Mouse (Mus musculus) forebrain, embryonic 14.5 days (tissue): ENCODE measurements around the gene Sgk1. TPM values are rescaled to one million over a fixed set of nuclear protein-coding genes. Genes with fewer than 3 reads are reported as not detected.

Experiments used
- ATAC-seq: fragments of 200-750 bp; cut with Nextera tagmentation; 2 replicates; pipeline ENCODE4 v1.8.0; 2017; ENCODE audit warnings: mild to moderate bottlenecking, moderate library complexity
- DNase-seq: peaks from one replicate; pipeline ENCODE4 v3.0.0-alpha.2; 2015; ENCODE audit warnings: low spot score
- H3K27ac ChIP-seq: fragments of 300-500 bp; sonication (generic); 2 replicates; pipeline ENCODE4 v1.5.1; 2014; ENCODE audit warnings: low read depth, mild to moderate bottlenecking, control low read depth, low read length, moderate library complexity
- H3K27me3 ChIP-seq: fragments of 300-500 bp; sonication (generic); replicated peaks from 2 replicates; pipeline ENCODE4 v1.6.1; 2014; ENCODE audit warnings: low read length, control low read depth, mixed read lengths; ENCODE audit not compliant: control insufficient read depth, insufficient read depth
- H3K36me3 ChIP-seq: fragments of 300-500 bp; sonication (generic); 2 replicates; pipeline ENCODE4 v1.6.1; 2014; ENCODE audit warnings: low read length, control low read depth; ENCODE audit not compliant: control insufficient read depth, insufficient read depth
- H3K4me1 ChIP-seq: fragments of 300-500 bp; sonication (generic); 2 replicates; pipeline ENCODE4 v1.6.1; 2014; ENCODE audit warnings: antibody characterized with exemption, low read length, control low read depth; ENCODE audit not compliant: control insufficient read depth, insufficient read depth
- H3K4me2 ChIP-seq: fragments of 300-500 bp; sonication (generic); 2 replicates; pipeline ENCODE4 v1.6.1; 2014; ENCODE audit warnings: mild to moderate bottlenecking, control low read depth, low read length
- H3K4me3 ChIP-seq: fragments of 300-500 bp; sonication (generic); 2 replicates; pipeline ENCODE4 v1.5.1; 2014; ENCODE audit warnings: low read depth, low read length, control low read depth
- H3K9ac ChIP-seq: fragments of 300-500 bp; sonication (generic); 2 replicates; pipeline ENCODE4 v1.6.1; 2014; ENCODE audit warnings: mild to moderate bottlenecking, low read length, control low read depth, moderate library complexity
- H3K9me3 ChIP-seq: fragments of 300-500 bp; sonication (generic); replicated peaks from 2 replicates; pipeline ENCODE4 v1.6.1; 2016; ENCODE audit warnings: low read length, control low read depth, mixed read lengths; ENCODE audit not compliant: control insufficient read depth
- WGBS: fragments of 180-500 bp; shearing (Covaris S2); extraction: QIAGEN DNeasy Blood & Tissue Kit; methylation state at CpG from one replicate; pipeline ENCODE4 v1.1.7; 2014; 5-methylcytosine and 5-hydroxymethylcytosine counted together
- polyA plus RNA-seq: library from polyadenylated mRNA; unstranded; fragments of >200 nt; fragmentation: Nextera tagmentation; extraction: Ambion mirVana; gene quantifications from 2 replicates; pipeline ENCODE4 v1.2.1, GENCODE M21; 2014

Sgk1 gene
- polyA plus RNA-seq, 1 experiment from 2014 or later: 26.1 TPM

DNA sequence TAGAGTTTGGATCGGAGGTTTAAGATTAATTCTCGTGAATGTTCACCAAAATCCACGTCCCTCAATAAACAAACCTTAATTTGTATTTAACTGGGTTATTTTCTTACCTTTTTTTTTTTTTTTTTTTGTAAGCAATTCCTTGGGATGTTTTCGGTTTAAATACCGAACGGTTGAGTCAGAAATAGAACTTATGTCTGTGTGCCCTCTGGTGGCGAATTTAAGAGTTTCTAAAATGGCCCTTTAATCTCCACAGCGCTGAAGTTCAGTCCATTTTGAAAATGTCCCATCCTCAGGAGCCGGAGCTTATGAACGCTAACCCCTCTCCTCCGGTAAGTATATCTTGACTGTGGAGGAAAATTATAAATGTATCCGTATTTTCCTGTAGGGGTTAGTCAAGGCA, 113.2 kb downstream of the Sgk1 start:
- WGBS: 11% methylated on average over 12 of the region's 12 CpGs
- DNase-seq: peak; percentile 91
- peaks cover 14% of the 10 kb centered on the region for H3K27me3 ChIP-seq
- H3K9me3 ChIP-seq: no peaks in the 10 kb centered on the region
- no peak for ATAC-seq
- peak overlapping the region; percentile 70 for H3K4me3 ChIP-seq
- peak overlapping the region; percentile 58; the same call in 1 of the 2 replicates for H3K9ac ChIP-seq
- no peak overlapping the region for H3K27ac ChIP-seq
- H3K4me2 ChIP-seq: peak overlapping the region; percentile 95
- H3K4me1 ChIP-seq: peaks cover 8% of the 10 kb centered on the region
- H3K36me3 ChIP-seq: peaks cover 6% of the 10 kb centered on the region; the same call in 1 of the 2 replicates

GRCm38 (mm10) chr10:21995661-21996308, 113.8 kb downstream of the Sgk1 start:
- no peaks in the 10 kb centered on the region for H3K9me3 ChIP-seq
- H3K27me3 ChIP-seq: peaks cover 14% of the 10 kb centered on the region
- H3K4me1 ChIP-seq: peaks cover 8% of the 10 kb centered on the region
- 60% methylated on average over 11 of the region's 11 CpGs for WGBS
- peak; percentile 61 for DNase-seq
- H3K4me2 ChIP-seq: peak overlapping the region; percentile 95
- peak overlapping the region; percentile 4; the same call in 1 of the 2 replicates for H3K4me3 ChIP-seq
- H3K36me3 ChIP-seq: peaks cover 6% of the 10 kb centered on the region; the same call in 1 of the 2 replicates
- H3K27ac ChIP-seq: no peak overlapping the region
- no peak for ATAC-seq
- H3K9ac ChIP-seq: no peak overlapping the region

DNA sequence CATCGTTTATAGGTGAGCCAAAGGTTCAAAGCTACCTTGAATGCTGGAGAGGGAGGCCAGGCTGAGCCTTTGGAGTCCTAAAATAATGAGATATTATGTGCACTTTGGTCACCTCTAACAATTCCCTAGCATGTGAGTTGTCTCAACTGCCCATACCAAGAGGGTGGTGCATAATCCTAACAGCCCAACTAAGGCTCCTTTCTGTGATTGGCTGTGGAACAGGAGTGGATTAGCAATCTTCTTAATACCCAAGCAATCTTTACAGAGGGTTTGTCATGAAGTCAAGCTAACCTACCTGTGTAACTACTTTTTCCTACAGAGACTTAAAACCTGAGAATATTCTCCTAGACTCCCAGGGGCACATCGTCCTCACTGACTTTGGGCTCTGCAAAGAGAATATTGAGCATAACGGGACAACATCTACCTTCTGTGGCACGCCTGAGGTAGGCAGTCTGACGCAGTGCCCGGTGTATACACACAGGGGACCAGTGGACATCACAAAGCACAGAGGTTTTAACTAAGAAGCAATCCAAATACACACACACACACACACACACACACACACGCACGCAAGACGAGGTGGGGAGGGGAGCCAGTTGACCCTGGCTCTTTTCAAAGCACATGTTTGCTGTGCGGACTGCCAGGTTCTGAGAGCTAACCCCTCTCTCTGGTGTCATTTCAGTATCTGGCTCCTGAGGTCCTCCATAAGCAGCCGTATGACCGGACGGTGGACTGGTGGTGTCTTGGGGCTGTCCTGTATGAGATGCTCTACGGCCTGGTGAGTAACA, 114.9 kb downstream of the Sgk1 start:
- no peak for DNase-seq
- no peaks in the 10 kb centered on the region for H3K9me3 ChIP-seq
- H3K27me3 ChIP-seq: peaks cover 10% of the 10 kb centered on the region
- H3K4me2 ChIP-seq: no peak overlapping the region
- peaks cover 6% of the 10 kb centered on the region; the same call in 1 of the 2 replicates for H3K36me3 ChIP-seq
- no peak overlapping the region for H3K27ac ChIP-seq
- no peak overlapping the region for H3K9ac ChIP-seq
- peaks cover 8% of the 10 kb centered on the region for H3K4me1 ChIP-seq
- ATAC-seq: no peak
- WGBS: 91% methylated on average over 14 of the region's 14 CpGs
- H3K4me3 ChIP-seq: no peak overlapping the region

DNA sequence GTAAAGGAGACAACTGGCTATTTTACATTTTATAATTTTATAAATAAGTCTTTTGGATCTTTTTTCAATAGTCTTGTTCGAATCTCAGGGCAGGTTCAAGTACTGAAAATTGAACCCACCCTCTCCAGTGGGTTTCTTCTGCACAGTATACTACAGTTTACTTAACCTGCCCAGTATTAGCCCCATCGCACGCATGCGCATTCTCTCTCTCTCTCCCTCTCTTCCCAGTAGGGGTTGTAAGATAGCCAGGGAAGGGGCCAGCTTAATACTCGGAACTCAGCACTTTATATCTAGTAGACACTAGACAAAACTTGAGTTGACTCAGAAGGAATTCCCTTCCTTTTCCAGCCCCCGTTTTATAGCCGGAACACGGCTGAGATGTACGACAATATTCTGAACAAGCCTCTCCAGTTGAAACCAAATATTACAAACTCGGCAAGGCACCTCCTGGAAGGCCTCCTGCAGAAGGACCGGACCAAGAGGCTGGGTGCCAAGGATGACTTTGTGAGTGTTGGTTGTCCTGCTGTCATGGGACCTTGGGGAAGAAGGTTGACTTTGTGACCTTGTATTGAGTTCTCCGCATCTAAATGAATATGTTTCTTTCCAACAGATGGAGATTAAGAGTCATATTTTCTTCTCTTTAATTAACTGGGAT, 115.7 kb downstream of the Sgk1 start:
- DNase-seq: no peak
- Histone ChIP-seq H3K9me3 (no peaks in the 10 kb centered on the region), H3K4me1 (peaks cover 6% of the 10 kb centered on the region; the same call in 1 of the 2 replicates), H3K4me3 (no peak overlapping the region), H3K4me2 (no peak overlapping the region), H3K9ac (no peak overlapping the region), H3K27me3 (peaks cover 4% of the 10 kb centered on the region), H3K36me3 (peaks cover 6% of the 10 kb centered on the region; the same call in 1 of the 2 replicates), H3K27ac (no peak overlapping the region)
- ATAC-seq: no peak
- WGBS: 91% methylated on average over 12 of the region's 12 CpGs

- no peak overlapping the region for H3K27ac ChIP-seq
- no peak overlapping the region for H3K4me2 ChIP-seq
- 0 out of 2 replicates have a peak, but pooled peaks cover 3% of the 10 kb centered on the region for H3K4me1 ChIP-seq
- no peaks in the 10 kb centered on the region for H3K9me3 ChIP-seq
- WGBS: 84% methylated on average over 28 of the region's 28 CpGs
- no peak overlapping the region for H3K4me3 ChIP-seq
- H3K27me3 ChIP-seq: no peaks in the 10 kb centered on the region
- peaks cover 6% of the 10 kb centered on the region; the same call in 1 of the 2 replicates for H3K36me3 ChIP-seq
- no peak for ATAC-seq
- no peak overlapping the region for H3K9ac ChIP-seq
- no peak for DNase-seq
Observed at GRCm38 (mm10) chr10:21998503-21999180, 116.7 kb downstream of the Sgk1 start.

DNA sequence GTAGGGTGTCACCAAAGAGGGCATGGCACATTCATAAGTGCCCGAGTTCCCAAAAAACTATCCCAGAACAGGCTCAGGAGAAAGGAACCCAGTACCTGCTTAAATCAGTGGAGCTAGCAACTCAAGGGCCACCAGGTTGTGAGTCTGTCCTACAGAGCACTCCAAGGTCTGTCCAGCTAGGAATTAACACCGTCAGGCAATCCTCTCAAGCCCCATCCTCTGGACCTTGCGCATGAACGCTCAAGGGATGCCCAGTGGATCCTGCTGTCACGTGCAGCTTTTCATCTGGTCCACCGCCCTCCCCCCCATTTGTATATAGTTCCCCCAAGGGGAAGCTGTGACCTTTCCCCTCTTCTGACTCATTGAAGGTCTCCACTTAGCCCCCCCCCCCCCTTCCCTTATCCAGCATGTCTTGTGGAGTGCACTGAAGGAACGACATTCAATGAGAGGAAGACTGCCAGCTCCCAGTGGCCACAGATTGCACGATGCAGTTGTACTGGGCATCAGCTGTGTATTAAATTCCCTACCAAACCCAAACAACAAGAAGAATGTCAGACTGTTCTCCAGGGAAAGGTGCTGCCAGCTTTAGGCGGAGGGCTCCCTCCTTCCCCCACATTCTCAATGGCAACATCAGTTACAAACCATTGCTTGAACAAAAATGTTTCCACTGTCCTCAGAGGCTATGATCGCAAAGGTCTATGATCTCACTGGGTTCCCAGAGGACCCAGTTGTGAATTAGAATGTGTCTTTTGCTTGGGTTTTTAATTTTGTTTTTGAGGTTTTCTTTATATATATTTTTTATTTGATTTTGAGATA, 118.7 kb downstream of the Sgk1 start:
- Histone ChIP-seq H3K9me3 (no peaks in the 10 kb centered on the region), H3K36me3 (peaks cover 6% of the 10 kb centered on the region; the same call in 1 of the 2 replicates), H3K4me3 (no peak overlapping the region), H3K27ac (no peak overlapping the region), H3K4me1 (no peaks in the 10 kb centered on the region), H3K4me2 (no peak overlapping the region), H3K9ac (no peak overlapping the region), H3K27me3 (no peaks in the 10 kb centered on the region)
- ATAC-seq: no peak
- WGBS: 76% methylated on average over 10 of the region's 10 CpGs
- no peak for DNase-seq

DNA sequence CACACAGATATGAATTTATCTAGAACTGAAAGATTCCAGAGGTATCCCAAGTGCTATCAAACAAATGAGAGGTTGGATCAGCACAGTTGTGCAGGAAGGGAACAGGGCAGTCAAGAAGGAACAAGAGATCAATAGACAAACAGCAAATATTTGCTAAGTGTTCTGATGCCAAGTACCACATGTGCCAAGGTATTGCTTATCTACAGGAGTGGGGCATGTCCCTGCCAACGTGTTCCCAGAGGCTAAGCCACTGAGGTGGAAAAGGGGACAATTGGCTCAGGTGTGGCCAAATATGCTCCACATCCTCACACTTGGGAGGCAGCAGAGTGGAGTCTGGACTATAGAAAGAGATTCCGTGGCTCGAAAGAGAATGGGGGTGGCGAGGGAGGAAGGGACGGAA, 119.6 kb downstream of the Sgk1 start:
- no peaks in the 10 kb centered on the region for H3K9me3 ChIP-seq
- no peak overlapping the region for H3K9ac ChIP-seq
- no peak overlapping the region for H3K4me2 ChIP-seq
- ATAC-seq (no peak), DNase-seq (no peak)
- H3K36me3 ChIP-seq: peaks cover 6% of the 10 kb centered on the region; the same call in 1 of the 2 replicates
- WGBS: 69% methylated on average over 1 of the region's 5 CpGs
- H3K27me3 ChIP-seq: no peaks in the 10 kb centered on the region
- no peak overlapping the region for H3K27ac ChIP-seq
- H3K4me3 ChIP-seq: no peak overlapping the region
- no peaks in the 10 kb centered on the region for H3K4me1 ChIP-seq

- H3K9ac ChIP-seq: no peak overlapping the region
- WGBS: 86% methylated on average over 5 of the region's 5 CpGs
- H3K4me1 ChIP-seq: no peaks in the 10 kb centered on the region
- no peak overlapping the region for H3K4me2 ChIP-seq
- no peak overlapping the region for H3K4me3 ChIP-seq
- no peaks in the 10 kb centered on the region for H3K9me3 ChIP-seq
- DNase-seq (no peak), ATAC-seq (no peak)
- H3K27ac ChIP-seq: no peak overlapping the region
- no peaks in the 10 kb centered on the region for H3K36me3 ChIP-seq
- H3K27me3 ChIP-seq: no peaks in the 10 kb centered on the region
Observed at GRCm38 (mm10) chr10:22004763-22005162, 122.8 kb downstream of the Sgk1 start.
